Mouse (Mus musculus): Measurements from ENCODE around the gene Ccdc63. TPM values are rescaled to one million over a fixed set of nuclear protein-coding genes. Genes with fewer than 3 reads are reported as not detected.

Gene Ccdc63
- polyA plus RNA-seq, 1 experiment from 2014 or later, result 0.33 TPM

- Histone ChIP-seq H3K36me3 (ENCODE audit: insufficient read depth) (no peaks in the 10 kb centered on the region), H3K27ac (ENCODE audit: low read depth) (peak overlapping the region; percentile 50; the same call in 1 of the 2 replicates), H3K27me3 (ENCODE audit: insufficient read depth, low read length) (no peaks in the 10 kb centered on the region), H3K4me1 (ENCODE audit: insufficient read depth) (no peaks in the 10 kb centered on the region), H3K4me2 (no peak overlapping the region), H3K9me3 (ENCODE audit: low read depth, low read length) (no peaks in the 10 kb centered on the region), H3K9ac (no peak overlapping the region), H3K4me3 (ENCODE audit: low read depth, low read length) (no peak overlapping the region)
- DNase-seq (peak; percentile 37), ATAC-seq (ENCODE audit: insufficient read depth) (no peak)
- 60% methylated on average over 16 of the region's 16 CpGs for WGBS
- no peak for TF ChIP-seq CTCF (IDR thresholded peaks at IDR 0.05; ENCODE audit: low read depth)
These were observed 69.4 kb downstream of the Ccdc63 start for GRCm38 (mm10) chr5:122070963-122071800.

- no peak for TF ChIP-seq CTCF (IDR thresholded peaks at IDR 0.05; ENCODE audit: low read depth)
- H3K9ac ChIP-seq, result no peak overlapping the region
- 66% methylated on average over 13 of the region's 13 CpGs for WGBS
These were observed 72.1 kb downstream of the Ccdc63 start for GRCm38 (mm10) chr5:122068563-122068962.

GRCm38 (mm10) chr5:122063204-122063933 lies 77.3 kb downstream of the Ccdc63 start:
- Histone ChIP-seq H3K4me1 (ENCODE audit: insufficient read depth) (peaks cover 8% of the 10 kb centered on the region), H3K27me3 (ENCODE audit: insufficient read depth, low read length) (no peaks in the 10 kb centered on the region), H3K4me2 (no peak overlapping the region), H3K9ac (no peak overlapping the region), H3K27ac (ENCODE audit: low read depth) (no peak overlapping the region), H3K36me3 (ENCODE audit: insufficient read depth) (no peaks in the 10 kb centered on the region), H3K4me3 (ENCODE audit: low read depth, low read length) (no peak overlapping the region), H3K9me3 (ENCODE audit: low read depth, low read length) (no peaks in the 10 kb centered on the region)
- DNase-seq (no peak), ATAC-seq (ENCODE audit: insufficient read depth) (no peak)
- WGBS, result 65% methylated on average over 25 of the region's 25 CpGs
- TF ChIP-seq CTCF (IDR thresholded peaks at IDR 0.05; ENCODE audit: low read depth), result no peak

More at GRCm38 (mm10) chr5:122068563-122068962, 72.1 kb downstream of the Ccdc63 start:
- no peak for DNase-seq
- H3K4me1 ChIP-seq (ENCODE audit: insufficient read depth), result no peaks in the 10 kb centered on the region
- H3K36me3 ChIP-seq (ENCODE audit: insufficient read depth), result no peaks in the 10 kb centered on the region
- H3K27me3 ChIP-seq (ENCODE audit: insufficient read depth, low read length), result no peaks in the 10 kb centered on the region
- no peaks in the 10 kb centered on the region for H3K9me3 ChIP-seq (ENCODE audit: low read depth, low read length)
- H3K4me2 ChIP-seq, result no peak overlapping the region
- no peak overlapping the region for H3K27ac ChIP-seq (ENCODE audit: low read depth)
- ATAC-seq (ENCODE audit: insufficient read depth), result no peak
- no peak overlapping the region for H3K4me3 ChIP-seq (ENCODE audit: low read depth, low read length)

- TF ChIP-seq CTCF (IDR thresholded peaks at IDR 0.05; ENCODE audit: low read depth), result no peak
- Histone ChIP-seq H3K27me3 (ENCODE audit: insufficient read depth, low read length) (no peaks in the 10 kb centered on the region), H3K36me3 (ENCODE audit: insufficient read depth) (no peaks in the 10 kb centered on the region), H3K9ac (no peak overlapping the region; the same call in 1 of the 2 replicates), H3K4me2 (peak overlapping the region; percentile 39; the same call in 1 of the 2 replicates), H3K4me1 (ENCODE audit: insufficient read depth) (peaks cover 8% of the 10 kb centered on the region), H3K27ac (ENCODE audit: low read depth) (no peak overlapping the region), H3K4me3 (ENCODE audit: low read depth, low read length) (no peak overlapping the region), H3K9me3 (ENCODE audit: low read depth, low read length) (no peaks in the 10 kb centered on the region)
- WGBS, result 27% methylated on average over 12 of the region's 12 CpGs
- 0 out of 2 replicates have a peak, but pooled peaks have one; percentile 13 for ATAC-seq (ENCODE audit: insufficient read depth)
- DNase-seq, result no peak
These were observed 78.1 kb downstream of the Ccdc63 start for GRCm38 (mm10) chr5:122062479-122062878.

DNA sequence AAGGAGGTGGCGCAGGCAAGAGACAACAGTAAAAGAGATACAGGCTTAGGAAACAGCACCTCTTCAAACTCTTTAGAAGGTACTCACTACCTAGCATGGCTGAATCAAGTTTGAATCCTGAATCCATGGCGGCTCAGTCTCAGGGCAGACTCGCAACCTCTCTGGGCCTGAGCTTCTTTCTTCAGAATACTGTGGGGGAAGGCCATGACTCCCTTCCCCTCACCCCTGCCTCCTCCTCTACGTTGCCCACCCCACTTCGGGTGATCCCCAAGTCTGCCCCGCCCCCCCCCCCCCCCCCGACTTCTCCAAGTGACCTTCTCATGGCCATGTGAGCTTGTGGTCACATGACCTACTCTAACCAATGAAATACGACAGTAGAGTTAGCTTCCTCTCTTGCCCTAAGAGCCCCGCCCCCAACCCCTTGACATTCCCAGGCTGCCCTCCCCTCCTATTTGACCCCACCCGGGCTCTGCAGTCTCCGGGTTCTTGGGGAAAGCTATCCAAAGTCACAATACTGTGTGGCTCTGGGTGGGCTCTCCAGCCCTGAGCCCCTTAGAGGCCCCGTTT lies 79.8 kb downstream of the Ccdc63 start:
- Histone ChIP-seq H3K27ac (ENCODE audit: low read depth) (no peak overlapping the region), H3K9me3 (ENCODE audit: low read depth, low read length) (no peaks in the 10 kb centered on the region), H3K27me3 (ENCODE audit: insufficient read depth, low read length) (no peaks in the 10 kb centered on the region), H3K9ac (no peak overlapping the region), H3K4me1 (ENCODE audit: insufficient read depth) (peaks cover 8% of the 10 kb centered on the region), H3K4me3 (ENCODE audit: low read depth, low read length) (no peak overlapping the region), H3K4me2 (peak overlapping the region; percentile 36), H3K36me3 (ENCODE audit: insufficient read depth) (no peaks in the 10 kb centered on the region)
- WGBS, result 23% methylated on average over 10 of the region's 12 CpGs
- ATAC-seq (ENCODE audit: insufficient read depth), result no peak
- no peak for TF ChIP-seq CTCF (IDR thresholded peaks at IDR 0.05; ENCODE audit: low read depth)
- peak; percentile 62 for DNase-seq

DNA sequence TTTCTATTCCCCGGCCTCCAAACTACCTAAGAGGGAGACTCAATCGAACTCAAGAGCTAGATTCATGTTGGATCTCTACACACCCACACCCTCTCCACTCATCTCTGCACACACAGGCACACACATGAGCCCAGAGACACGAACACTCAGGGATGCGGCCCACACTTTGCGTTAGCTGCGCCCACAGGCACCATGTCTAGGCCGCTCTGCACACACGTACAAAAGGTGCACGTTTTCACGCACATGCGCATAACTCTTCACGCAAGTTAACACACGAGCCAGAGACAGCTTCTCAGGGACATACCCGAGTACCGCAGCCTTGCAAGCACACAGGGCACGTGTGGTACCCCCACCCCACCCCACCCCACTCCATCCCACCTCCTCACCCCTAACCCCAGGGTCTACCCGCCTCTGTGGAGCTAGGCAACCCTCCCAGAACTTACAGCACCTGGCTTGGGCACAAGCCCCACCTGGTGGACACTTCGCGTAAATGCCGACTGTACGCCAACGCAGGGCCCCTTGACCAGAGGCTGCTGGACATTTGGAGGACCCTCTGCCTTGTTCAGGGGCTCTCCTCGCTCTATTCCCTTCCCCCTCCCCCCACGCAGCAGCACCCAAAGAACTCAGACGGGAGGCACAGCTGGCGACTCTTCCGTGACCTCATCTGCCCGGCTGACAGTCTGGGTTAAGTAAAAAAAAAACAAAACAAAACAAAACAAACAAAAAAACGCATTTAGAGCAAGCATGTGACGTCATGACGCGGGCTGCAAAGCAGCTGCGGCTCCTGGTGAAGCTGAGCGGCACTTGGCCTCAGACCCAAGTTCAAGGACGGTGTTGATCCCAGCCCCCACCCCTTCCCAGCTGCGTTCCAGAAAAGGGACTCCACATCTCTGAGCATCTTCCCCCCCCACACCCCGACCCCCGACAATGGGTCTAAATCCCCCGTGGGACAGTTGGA lies 81.3 kb downstream of the Ccdc63 start:
- H3K4me1 ChIP-seq (ENCODE audit: insufficient read depth), result peaks cover 8% of the 10 kb centered on the region
- H3K27me3 ChIP-seq (ENCODE audit: insufficient read depth, low read length), result peaks cover 1% of the 10 kb centered on the region
- H3K9me3 ChIP-seq (ENCODE audit: low read depth, low read length), result no peaks in the 10 kb centered on the region
- H3K4me3 ChIP-seq (ENCODE audit: low read depth, low read length), result peak overlapping the region; percentile 25
- peak; percentile 88 for DNase-seq
- peak; percentile 92 for TF ChIP-seq CTCF (IDR thresholded peaks at IDR 0.05; ENCODE audit: low read depth)
- no peaks in the 10 kb centered on the region for H3K36me3 ChIP-seq (ENCODE audit: insufficient read depth)
- H3K9ac ChIP-seq, result 0 out of 2 replicates have a peak overlapping the region, but pooled peaks have one; percentile 11
- 23% methylated on average over 39 of the region's 39 CpGs for WGBS
- peak overlapping the region; percentile 63 for H3K4me2 ChIP-seq
- H3K27ac ChIP-seq (ENCODE audit: low read depth), result no peak overlapping the region
- ATAC-seq (ENCODE audit: insufficient read depth), result peak; percentile 33; the same call in 1 of the 2 replicates

Other genes starting within 250 kb of the Ccdc63 start
- 3.6 and 4.0 TPM in 2 replicates for gene Cux2, start 90.7 kb downstream of the Ccdc63 start, polyA plus RNA-seq (2014; fragmentation: Nextera tagmentation; extraction: Ambion mirVana)
- 0.42 and 2.4 TPM in 2 replicates for gene Myl2, start 39.9 kb downstream of the Ccdc63 start, polyA plus RNA-seq (2014; fragmentation: Nextera tagmentation; extraction: Ambion mirVana)
- gene Ppp1cc, start 17.5 kb upstream of the Ccdc63 start, polyA plus RNA-seq (2014; fragmentation: Nextera tagmentation; extraction: Ambion mirVana), result 276 and 293 TPM in 2 replicates
- 6.1 and 8.2 TPM in 2 replicates for gene Hvcn1, start 66.0 kb upstream of the Ccdc63 start, polyA plus RNA-seq (2014; fragmentation: Nextera tagmentation; extraction: Ambion mirVana)
- gene Tctn1, start 123.6 kb upstream of the Ccdc63 start, polyA plus RNA-seq (2014; fragmentation: Nextera tagmentation; extraction: Ambion mirVana), result 5.7 and 6.9 TPM in 2 replicates
- gene Pptc7, start 143.5 kb upstream of the Ccdc63 start, polyA plus RNA-seq (2014; fragmentation: Nextera tagmentation; extraction: Ambion mirVana), result 9.5 and 10.1 TPM in 2 replicates
- 5.3 and 6.4 TPM in 2 replicates for gene Rad9b, start 213.4 kb upstream of the Ccdc63 start, polyA plus RNA-seq (2014; fragmentation: Nextera tagmentation; extraction: Ambion mirVana)
- gene Vps29, start 213.5 kb upstream of the Ccdc63 start, polyA plus RNA-seq (2014; fragmentation: Nextera tagmentation; extraction: Ambion mirVana), result 219 and 223 TPM in 2 replicates
- gene Gpn3, start 231.1 kb upstream of the Ccdc63 start, polyA plus RNA-seq (2014; fragmentation: Nextera tagmentation; extraction: Ambion mirVana), result 72.1 and 75.5 TPM in 2 replicates
- 74.4 and 77.3 TPM in 2 replicates for gene Fam216a, start 231.5 kb upstream of the Ccdc63 start, polyA plus RNA-seq (2014; fragmentation: Nextera tagmentation; extraction: Ambion mirVana)